8 mouse cellular contexts compared by ENCODE assay signal in genomic region chr4:106315921-106316350, GRCm38 (mm10). TPM values are rescaled to one million over a fixed set of nuclear protein-coding genes. Genes with fewer than 3 reads are reported as not detected.
DNase-seq lines count a peak whose midpoint lies in the region; ATAC-seq and TF ChIP-seq lines count a peak whose summit lies in the region.

TSS of gene Usp24 (plus strand) at chr4:106316213.

- no peak for TF ChIP-seq CTCF in heart, adult 2 months (IDR thresholded peaks at IDR 0.05)
- TF ChIP-seq CTCF in kidney, adult 2 months (conservative IDR thresholded peaks at IDR 0.05; ENCODE audit: insufficient read depth, insufficient read length, low read depth, low read length): no peak

- 10% methylated on average over 2 of the region's 60 CpGs for WGBS in embryonic facial prominence, embryonic 14.5 days
- under 1% methylated on average over 52 of the region's 60 CpGs for WGBS in heart, adult 2 months
- under 1% methylated on average over 57 of the region's 60 CpGs for WGBS in kidney, adult 2 months
- WGBS in limb, embryonic 14.5 days: under 1% methylated on average over 26 of the region's 60 CpGs
- WGBS in midbrain, embryonic 15.5 days: 0% methylated on average over 22 of the region's 60 CpGs

- peak within 1 kb of the TSS; percentile 88 for H3K4me2 ChIP-seq in embryonic facial prominence, embryonic 14.5 days (ENCODE audit: low read depth, low read length)
- H3K4me2 ChIP-seq in limb, embryonic 14.5 days (replicated peaks; ENCODE audit: low read depth, low read length, severe bottlenecking): peak within 1 kb of the TSS; percentile 89
- H3K4me2 ChIP-seq in midbrain, embryonic 15.5 days: peak within 1 kb of the TSS; percentile 92

- H3K27ac ChIP-seq in embryonic facial prominence, embryonic 14.5 days (replicated peaks; ENCODE audit: low read depth, low read length): peak within 1 kb of the TSS; percentile 90
- peak within 1 kb of the TSS; percentile 94 for H3K27ac ChIP-seq in heart, adult 2 months
- peak within 1 kb of the TSS; percentile 99 for H3K27ac ChIP-seq in kidney, adult 2 months (ENCODE audit: insufficient read depth, low read depth, low read length)
- H3K27ac ChIP-seq in limb, embryonic 14.5 days (replicated peaks; ENCODE audit: low read depth, low read length): peak within 1 kb of the TSS; percentile 90
- H3K27ac ChIP-seq in midbrain, embryonic 15.5 days: peak within 1 kb of the TSS; percentile 91

- H3K36me3 ChIP-seq in embryonic facial prominence, embryonic 14.5 days (ENCODE audit: control insufficient read depth, insufficient read depth, low read length): no peaks in the 10 kb centered on the region
- H3K36me3 ChIP-seq in heart, adult 2 months (ENCODE audit: control insufficient read depth, insufficient read depth, low read length): peaks cover 14% of the 10 kb centered on the region
- H3K36me3 ChIP-seq in kidney, adult 2 months (ENCODE audit: control insufficient read depth, insufficient read depth, low read length): no peaks in the 10 kb centered on the region
- no peaks in the 10 kb centered on the region for H3K36me3 ChIP-seq in limb, embryonic 14.5 days (ENCODE audit: control insufficient read depth, insufficient read depth, low read length)
- H3K36me3 ChIP-seq in midbrain, embryonic 15.5 days (replicated peaks): no peaks in the 10 kb centered on the region

- peak; percentile 44; the same call in 1 of the 2 replicates for TF ChIP-seq POLR2A in heart, adult 2 months (IDR thresholded peaks at IDR 0.05; ENCODE audit: insufficient read depth, low read depth, low read length)
- TF ChIP-seq POLR2A in kidney, adult 2 months (IDR thresholded peaks at IDR 0.05; ENCODE audit: low read depth, low read length): no peak
- peak; percentile 76; the same call in 1 of the 2 replicates for TF ChIP-seq POLR2A in limb, embryonic 14.5 days (IDR thresholded peaks at IDR 0.05; ENCODE audit: borderline replicate concordance, extremely low read depth, insufficient read depth, insufficient read length)

- H3K79me2 ChIP-seq in heart, adult 2 months (replicated peaks; ENCODE audit: control insufficient read depth, insufficient read depth, low read length): peaks cover 3% of the 10 kb centered on the region; the same call in 1 of the 2 replicates

- no peaks in the 10 kb centered on the region for H3K27me3 ChIP-seq in embryonic facial prominence, embryonic 14.5 days (replicated peaks; ENCODE audit: control insufficient read depth, insufficient read depth, low read length)
- H3K27me3 ChIP-seq in heart, adult 2 months (ENCODE audit: control insufficient read depth, insufficient read depth, low read length): no peaks in the 10 kb centered on the region
- H3K27me3 ChIP-seq in kidney, adult 2 months (replicated peaks; ENCODE audit: control insufficient read depth, insufficient read depth, low read length): no peaks in the 10 kb centered on the region
- no peaks in the 10 kb centered on the region for H3K27me3 ChIP-seq in limb, embryonic 14.5 days (ENCODE audit: control insufficient read depth, insufficient read depth, low read length)
- H3K27me3 ChIP-seq in midbrain, embryonic 15.5 days (replicated peaks): no peaks in the 10 kb centered on the region

- TF ChIP-seq EP300 in heart, adult 2 months (IDR thresholded peaks at IDR 0.05; ENCODE audit: insufficient read depth, low read depth, low read length): no peak

- intact Hi-C loops in heart, adult 2 months (cut with DNase I): loop anchor here (5.0 kb wide), 1 partner anchor 54 kb away; no protein-coding TSS in a partner anchor

- peak within 1 kb of the TSS; percentile 94 for H3K4me3 ChIP-seq in embryonic facial prominence, embryonic 14.5 days (ENCODE audit: low read depth, low read length)
- H3K4me3 ChIP-seq in heart, adult 2 months: peak within 1 kb of the TSS; percentile 93
- peak within 1 kb of the TSS; percentile 97 for H3K4me3 ChIP-seq in kidney, adult 2 months (ENCODE audit: insufficient read depth, low read depth, low read length)
- peak within 1 kb of the TSS; percentile 95 for H3K4me3 ChIP-seq in limb, embryonic 14.5 days (replicated peaks; ENCODE audit: low read length)
- peak within 1 kb of the TSS; percentile 80 for H3K4me3 ChIP-seq in midbrain, embryonic 15.5 days

- peaks cover 13% of the 10 kb centered on the region for H3K4me1 ChIP-seq in embryonic facial prominence, embryonic 14.5 days (ENCODE audit: control insufficient read depth, insufficient read depth, low read length)
- H3K4me1 ChIP-seq in heart, adult 2 months (ENCODE audit: control insufficient read depth, insufficient read depth, low read length): peaks cover 6% of the 10 kb centered on the region
- H3K4me1 ChIP-seq in kidney, adult 2 months (ENCODE audit: control insufficient read depth, insufficient read depth, low read length): peaks cover 8% of the 10 kb centered on the region; the same call in 1 of the 2 replicates
- H3K4me1 ChIP-seq in limb, embryonic 14.5 days (ENCODE audit: control insufficient read depth, insufficient read depth, low read length): peaks cover 31% of the 10 kb centered on the region
- H3K4me1 ChIP-seq in midbrain, embryonic 15.5 days: peaks cover 39% of the 10 kb centered on the region

- DNase-seq in 3134 (ENCODE audit: extremely low read depth, insufficient read length, low spot score): peak; percentile 80
- peak; percentile 76 for DNase-seq in adrenal gland, postnatal 25 days
- peak; percentile 80 for DNase-seq in embryonic facial prominence, embryonic 14.5 days (ENCODE audit: low spot score)
- peak; percentile 89 to 90 for DNase-seq in heart, adult 2 months
- peak; percentile 85 for DNase-seq in kidney, adult 2 months
- DNase-seq in limb, embryonic 14.5 days (ENCODE audit: low spot score): peak; percentile 53
- peak; percentile 70 for DNase-seq in spleen, adult 12 weeks (ENCODE audit: low spot score)

- H3K9ac ChIP-seq in embryonic facial prominence, embryonic 14.5 days (ENCODE audit: low read depth, low read length): peak within 1 kb of the TSS; percentile 98
- peak within 1 kb of the TSS; percentile 89 for H3K9ac ChIP-seq in heart, adult 2 months (ENCODE audit: low read depth, low read length)
- H3K9ac ChIP-seq in limb, embryonic 14.5 days (ENCODE audit: low read depth, low read length, severe bottlenecking): peak within 1 kb of the TSS; percentile 96
- H3K9ac ChIP-seq in midbrain, embryonic 15.5 days: peak within 1 kb of the TSS; percentile 91

- peak; percentile 90 for ATAC-seq in embryonic facial prominence, embryonic 14.5 days (ENCODE audit: low read depth)
- ATAC-seq in limb, embryonic 14.5 days (ENCODE audit: low FRiP score, low read depth): peak; percentile 89
- peak; percentile 90 for ATAC-seq in midbrain, embryonic 15.5 days (replicated peaks)

- H3K9me3 ChIP-seq in embryonic facial prominence, embryonic 14.5 days (ENCODE audit: control insufficient read depth, low read length): no peaks in the 10 kb centered on the region
- H3K9me3 ChIP-seq in limb, embryonic 14.5 days (ENCODE audit: control insufficient read depth, low read length): no peaks in the 10 kb centered on the region
- no peaks in the 10 kb centered on the region for H3K9me3 ChIP-seq in midbrain, embryonic 15.5 days

RNA-seq across cellular contexts. Expression of gene Usp24, which starts in this region (rescaled TPM):
- 41.1 and 46.0 TPM in 2 replicates for total RNA-seq in adrenal gland, postnatal 25 days (2021)
- 10.7 and 10.9 TPM in 2 replicates for polyA plus RNA-seq in embryonic facial prominence, embryonic 14.5 days (2014; fragmentation: Nextera tagmentation; extraction: Ambion mirVana)
- total RNA-seq in heart, adult 2 months (2021): 10 to 100 TPM; 44.5 to 51.1 TPM
- polyA plus RNA-seq in heart, adult 2 months (2012; rRNA removed): 11.6 and 19.0 TPM in 2 replicates
- 21.4 and 22.3 TPM in 2 replicates for polyA plus RNA-seq in kidney, adult 2 months (2012; rRNA removed)
- 15.7 TPM in 2 replicates for polyA plus RNA-seq in limb, embryonic 14.5 days (2012; rRNA removed)
- 12.5 and 16.7 TPM in 2 replicates for polyA plus RNA-seq in limb, embryonic 14.5 days (2014; fragmentation: Nextera tagmentation; extraction: Ambion mirVana)
- polyA plus RNA-seq in midbrain, embryonic 15.5 days (2015; fragmentation: Nextera tagmentation; extraction: Ambion mirVana): 9.2 and 9.7 TPM in 2 replicates

Comparison
In these comparisons a context has a peak if more than half of its experiments do, and no peak if none do; other contexts are left out.
1. Peak in every context shown above with its lines: DNase-seq, ATAC-seq, H3K4me3 ChIP-seq and H3K27ac ChIP-seq.